Mouse (Mus musculus) v-Abl transformed pro-B cells (cell line): Measurements from ENCODE around the gene Ccdc188.
"Not testable (repeated sequence)": the region's sequence is repeated elsewhere in the genome, so short reads cannot be mapped to it uniquely, and the experiment has no call there.

ENCODE experiments used
- in situ Hi-C, 2 experiments: fragments of 400-800 bp; cut with MboI; formaldehyde crosslinking; loops; one replicate each; pipeline ENCODE4 v1.15.1; 2025; ENCODE audit not compliant: unreplicated experiment in 2 of 2

Gene Ccdc188

GRCm38 (mm10) chr16:18217579-18217978, at the start of gene Ccdc188:
TSS of gene Ccdc188 (plus strand) at chr16:18217879.
- in situ Hi-C loops: loop anchor here in 1 of 2 experiments (5.0 kb wide), 1 partner anchor 45 kb away; no protein-coding TSS in a partner anchor

GRCm38 (mm10) chr16:18169156-18169555, 48.5 kb upstream of the Ccdc188 start:
- in situ Hi-C loops: no loop called here

GRCm38 (mm10) chr16:18169776-18170175, 47.9 kb upstream of the Ccdc188 start:
- in situ Hi-C loops: loop anchor here (5.0 kb wide), 3 partner anchors 43 to 117 kb away; partner anchors contain the start of gene Dgcr6 (in 2 of the 2)

GRCm38 (mm10) chr16:18172266-18172855, 45.3 kb upstream of the Ccdc188 start:
- in situ Hi-C loops: loop anchor here (5.0 kb wide), 3 partner anchors 40 to 120 kb away; partner anchors contain the start of gene Dgcr6 (in 2 of the 2)

- in situ Hi-C loops: loop anchor here (5.0 kb wide), 3 partner anchors 39 to 121 kb away; partner anchors contain the start of gene Dgcr6 (in 2 of the 2)
These were observed 44.4 kb upstream of the Ccdc188 start for GRCm38 (mm10) chr16:18173231-18173630.

GRCm38 (mm10) chr16:18173788-18174187, 43.9 kb upstream of the Ccdc188 start:
- in situ Hi-C loops: loop anchor here (5.0 kb wide), 3 partner anchors 39 to 121 kb away; partner anchors contain the start of gene Dgcr6 (in 2 of the 2)

GRCm38 (mm10) chr16:18175817-18176541, 41.7 kb upstream of the Ccdc188 start:
- in situ Hi-C loops: loop anchor here in 1 of 2 experiments (5.0 kb wide), 2 partner anchors 36 to 91 kb away; no protein-coding TSS in a partner anchor

GRCm38 (mm10) chr16:18176758-18177157, 40.9 kb upstream of the Ccdc188 start:
- in situ Hi-C loops: loop anchor here in 1 of 2 experiments (5.0 kb wide), 2 partner anchors 36 to 91 kb away; no protein-coding TSS in a partner anchor

GRCm38 (mm10) chr16:18179591-18179990, 38.1 kb upstream of the Ccdc188 start:
- in situ Hi-C loops: loop anchor here in 1 of 2 experiments (5.0 kb wide), 2 partner anchors 33 to 88 kb away; no protein-coding TSS in a partner anchor

GRCm38 (mm10) chr16:18181398-18181797, 36.3 kb upstream of the Ccdc188 start:
- in situ Hi-C loops: no loop called here

- in situ Hi-C loops: no loop called here
These were observed 34.9 kb upstream of the Ccdc188 start for GRCm38 (mm10) chr16:18182766-18183165.

- in situ Hi-C loops: no loop called here
These were observed 31.8 kb upstream of the Ccdc188 start for GRCm38 (mm10) chr16:18185715-18186449.

GRCm38 (mm10) chr16:18186798-18187197, 30.9 kb upstream of the Ccdc188 start:
- in situ Hi-C loops: no loop called here

- in situ Hi-C loops: no loop called here
These were observed 30.5 kb upstream of the Ccdc188 start for GRCm38 (mm10) chr16:18187221-18187620.

- in situ Hi-C loops: no loop called here
These were observed 26.7 kb upstream of the Ccdc188 start for GRCm38 (mm10) chr16:18191006-18191405.

- in situ Hi-C loops: no loop called here
These were observed 23.3 kb upstream of the Ccdc188 start for GRCm38 (mm10) chr16:18194208-18194985.

- in situ Hi-C loops: no loop called here
These were observed 22.6 kb upstream of the Ccdc188 start for GRCm38 (mm10) chr16:18195068-18195467.

- in situ Hi-C loops: not testable (repeated sequence)
These were observed 22.1 kb upstream of the Ccdc188 start for GRCm38 (mm10) chr16:18195561-18195960.

GRCm38 (mm10) chr16:18197881-18198280, 19.8 kb upstream of the Ccdc188 start:
- in situ Hi-C loops: no loop called here
